Mouse (Mus musculus): ENCODE measurements around the gene Sarm1.

The Sarm1 gene

DNA sequence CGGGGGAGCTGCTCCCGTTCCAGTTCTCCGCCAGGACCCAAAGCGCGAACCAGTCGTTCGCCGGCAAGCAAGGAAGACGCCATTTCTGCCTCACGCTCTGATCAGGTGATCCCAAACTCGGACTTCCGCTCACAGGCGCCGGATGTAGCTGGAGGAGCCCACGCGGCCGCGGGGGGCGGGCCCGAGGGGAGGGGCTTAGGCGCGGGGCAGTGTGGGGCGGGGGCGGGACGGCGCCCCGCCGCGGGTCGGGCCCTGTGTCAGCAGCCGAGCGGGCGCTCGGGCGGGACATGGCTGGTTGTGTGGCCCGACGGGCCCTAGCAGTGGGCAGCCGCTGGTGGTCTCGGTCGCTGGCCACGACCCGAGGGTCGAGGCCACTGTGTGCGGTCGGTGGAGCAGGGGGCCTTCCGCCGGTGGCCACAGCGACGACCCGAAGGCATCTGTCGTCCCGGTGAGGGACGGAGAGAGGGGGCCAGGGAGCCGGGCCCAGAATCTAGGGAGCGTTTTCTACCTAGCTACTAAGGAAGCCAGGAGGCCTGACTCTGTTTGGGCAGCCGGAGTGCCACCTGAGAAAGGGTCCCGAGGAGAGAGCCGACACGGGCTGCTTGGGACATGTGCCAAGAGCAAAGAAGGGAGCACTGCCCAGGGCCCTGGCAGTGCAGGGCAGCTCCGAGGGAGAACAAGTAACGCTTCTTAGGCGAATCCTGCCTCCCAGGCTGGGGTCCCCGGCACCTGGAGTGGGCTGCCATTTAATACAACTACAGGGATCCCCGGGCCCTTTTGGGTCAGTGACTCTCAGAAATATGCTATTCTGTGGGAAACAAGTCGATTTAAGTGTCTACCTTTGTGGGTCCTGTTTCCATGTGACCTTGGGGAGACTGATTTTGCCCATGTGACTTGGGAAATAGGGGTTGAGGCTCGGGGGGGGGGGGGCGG, 14.7 kb upstream of the Sarm1 start, which contains the start of the genes Tmem199 and Poldip2:
TSS of gene Tmem199 (minus strand) at position 148 of the 933 bp plus-strand sequence.
TSS of gene Poldip2 (plus strand) at position 169 of the 933 bp plus-strand sequence.
- peak; percentile 86 to 90 for DNase-seq (ENCODE audit: low spot score in 2 of 2)

- no peak for DNase-seq (ENCODE audit: low spot score in 2 of 2)
Measured at GRCm38 (mm10) chr11:78509148-78509547, 11.6 kb upstream of the Sarm1 start.

DNA sequence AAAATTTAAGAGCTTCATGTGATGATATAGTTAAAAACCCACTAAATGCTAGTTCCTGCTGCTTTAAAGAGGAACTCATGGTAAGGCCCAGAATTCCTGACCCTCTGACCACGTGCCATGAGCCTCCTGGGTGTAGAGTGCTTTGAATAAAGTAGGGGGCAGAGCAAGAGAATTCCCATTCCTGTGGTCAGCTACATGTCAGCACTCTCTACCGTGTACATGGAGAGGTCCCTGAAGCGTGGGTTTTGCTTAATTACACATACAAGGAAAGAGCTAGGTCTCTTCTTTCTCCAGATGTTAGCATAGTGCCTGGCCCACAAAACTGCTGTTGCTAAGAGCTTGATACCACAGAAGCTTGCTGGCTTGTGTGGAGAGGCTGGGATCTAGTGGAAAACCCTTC, 7.9 kb upstream of the Sarm1 start:
- DNase-seq (ENCODE audit: low spot score in 2 of 2): no peak

- no peak for DNase-seq (ENCODE audit: low spot score in 2 of 2)
Measured at GRCm38 (mm10) chr11:78502909-78503650, 5.5 kb upstream of the Sarm1 start, which contains the start of gene Sebox. TSS of gene Sebox (plus strand) at chr11:78503447.

DNA sequence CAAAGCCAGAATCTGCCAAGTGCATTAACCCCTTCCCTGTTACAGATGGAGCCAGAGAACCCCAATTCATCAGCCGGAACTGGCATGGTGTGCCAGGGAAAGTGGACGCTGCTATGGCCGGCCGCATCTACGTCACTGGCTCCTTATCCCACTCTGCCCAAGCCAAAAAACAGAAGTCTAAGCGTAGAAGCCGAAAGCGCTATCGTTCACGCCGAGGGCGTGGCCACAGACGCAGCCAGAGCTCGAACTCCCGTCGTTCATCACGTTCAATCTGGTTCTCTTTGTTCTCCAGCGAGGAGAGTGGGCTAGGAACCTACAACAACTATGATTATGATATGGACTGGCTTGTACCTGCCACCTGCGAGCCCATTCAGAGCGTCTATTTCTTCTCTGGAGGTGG, 4.0 kb upstream of the Sarm1 start:
- no peak for DNase-seq (ENCODE audit: low spot score in 2 of 2)

- DNase-seq (ENCODE audit: low spot score in 2 of 2): no peak
Measured at GRCm38 (mm10) chr11:78500623-78501202, 3.2 kb upstream of the Sarm1 start.

GRCm38 (mm10) chr11:78499543-78499942, 2.0 kb upstream of the Sarm1 start:
- no peak for DNase-seq (ENCODE audit: low spot score in 2 of 2)

GRCm38 (mm10) chr11:78499004-78499403, 1.4 kb upstream of the Sarm1 start, which contains the start of gene Vtn:
TSS of gene Vtn (plus strand) at chr11:78499091.
- DNase-seq (ENCODE audit: low spot score in 2 of 2): no peak

DNA sequence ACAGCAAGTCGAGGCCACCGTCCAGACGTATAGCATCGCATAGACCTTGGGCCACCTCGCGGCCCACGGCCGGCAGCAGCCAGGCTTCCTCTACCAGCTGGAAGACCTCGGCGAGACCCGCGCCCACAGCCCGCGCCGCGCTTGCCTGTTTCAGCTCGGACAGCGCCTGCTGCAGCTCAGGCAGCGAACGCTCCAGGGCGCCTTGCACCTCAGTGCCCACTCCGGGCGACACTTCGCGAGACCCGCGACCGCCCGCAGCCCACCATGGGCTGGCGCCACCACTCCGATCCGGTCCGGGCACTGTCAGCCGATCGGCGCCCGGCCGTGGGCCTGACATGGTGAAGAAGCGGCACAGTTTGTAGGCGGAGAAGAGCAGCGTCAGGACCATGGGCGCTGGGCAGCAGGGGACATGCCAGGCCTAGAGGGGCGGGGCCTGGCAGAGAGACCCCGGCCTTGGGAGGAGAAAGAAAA, 448 bp downstream of the Sarm1 start:
- DNase-seq (ENCODE audit: low spot score in 2 of 2): peak; percentile 26 to 32

DNA sequence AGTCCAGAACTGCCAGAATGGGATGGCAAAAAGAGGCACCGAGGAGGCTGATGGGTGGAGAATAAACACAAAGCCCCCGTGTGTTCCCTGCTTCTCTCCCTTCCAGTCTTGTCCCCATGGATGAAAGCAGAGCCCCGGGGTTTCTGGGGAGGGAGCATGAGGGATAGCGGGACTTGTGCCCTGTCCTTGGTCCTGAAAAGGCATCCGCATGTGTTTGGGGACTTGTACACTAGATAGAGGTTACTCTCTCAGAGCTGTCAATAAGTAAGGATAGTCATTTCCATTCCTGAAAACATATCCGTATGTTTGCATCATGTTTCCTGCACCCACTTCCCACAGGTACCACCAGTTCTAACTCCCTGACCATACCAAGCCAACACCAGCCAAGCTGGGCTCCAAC, 1.6 kb downstream of the Sarm1 start:
- DNase-seq (ENCODE audit: low spot score in 2 of 2): no peak

DNA sequence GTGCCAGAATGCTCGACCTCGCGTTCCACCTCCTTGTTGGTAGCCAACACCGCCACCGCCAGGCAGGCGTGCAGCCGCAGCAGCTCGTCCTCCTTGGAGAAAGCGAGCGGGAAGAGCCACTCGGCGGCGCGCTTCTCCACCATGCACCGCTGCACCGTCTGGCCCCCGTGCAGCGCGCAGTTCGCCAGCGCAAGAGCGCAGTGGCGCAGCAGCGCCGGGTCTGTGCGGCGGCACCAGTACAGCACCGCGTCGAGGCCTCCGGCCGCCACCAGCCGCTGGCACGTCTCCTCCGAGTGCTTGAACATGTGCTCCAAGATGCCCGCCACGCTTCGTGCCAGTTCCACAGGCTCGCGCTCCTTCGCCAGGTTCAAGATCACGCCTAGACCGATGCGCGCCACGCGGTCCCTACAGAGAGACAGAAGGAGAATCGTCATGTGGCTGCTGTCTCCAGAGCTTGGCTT, 6.7 kb downstream of the Sarm1 start:
- DNase-seq (ENCODE audit: low spot score in 2 of 2): peak; percentile 36 to 39

DNA sequence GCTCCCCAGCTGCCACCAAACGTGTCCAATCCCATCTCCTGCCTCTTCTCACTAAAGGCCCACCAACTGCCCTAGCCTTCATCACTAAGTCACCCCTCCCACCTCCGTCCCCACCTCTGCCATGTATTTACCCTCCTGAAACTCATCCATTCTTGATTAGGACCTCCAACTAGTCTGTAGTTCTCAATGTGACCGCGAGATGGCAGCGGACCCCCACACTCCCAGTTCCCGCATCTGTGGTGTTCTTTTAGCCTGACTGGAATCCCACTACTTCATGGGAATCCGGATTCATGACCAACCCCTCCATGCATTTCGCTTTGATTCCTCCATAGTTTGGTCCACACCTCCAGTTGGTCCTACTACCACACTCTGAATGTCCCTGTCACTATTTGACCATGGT, 9.4 kb downstream of the Sarm1 start:
- peak; percentile 44 to 48 for DNase-seq (ENCODE audit: low spot score in 2 of 2)

DNA sequence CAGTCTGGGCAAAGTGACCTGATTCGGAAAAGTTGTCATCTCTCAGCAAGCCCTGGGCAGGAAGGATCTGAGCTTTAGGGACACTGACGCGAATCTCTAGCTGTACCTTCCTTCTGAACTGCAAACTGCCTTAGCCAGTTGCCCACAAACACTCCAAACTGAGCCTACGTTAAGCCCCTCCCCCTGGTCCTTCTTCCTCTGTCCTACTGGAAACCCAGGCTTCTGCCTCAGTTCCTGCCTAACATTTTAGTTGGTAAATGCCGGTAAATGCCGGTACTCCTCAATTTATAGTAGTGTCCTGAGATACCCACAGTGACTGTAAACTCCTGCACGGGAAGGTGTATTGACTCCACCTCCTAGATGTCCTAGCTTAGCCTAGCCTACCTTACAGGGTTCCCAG, 13.9 kb downstream of the Sarm1 start:
- no peak for DNase-seq (ENCODE audit: low spot score in 2 of 2)

DNA sequence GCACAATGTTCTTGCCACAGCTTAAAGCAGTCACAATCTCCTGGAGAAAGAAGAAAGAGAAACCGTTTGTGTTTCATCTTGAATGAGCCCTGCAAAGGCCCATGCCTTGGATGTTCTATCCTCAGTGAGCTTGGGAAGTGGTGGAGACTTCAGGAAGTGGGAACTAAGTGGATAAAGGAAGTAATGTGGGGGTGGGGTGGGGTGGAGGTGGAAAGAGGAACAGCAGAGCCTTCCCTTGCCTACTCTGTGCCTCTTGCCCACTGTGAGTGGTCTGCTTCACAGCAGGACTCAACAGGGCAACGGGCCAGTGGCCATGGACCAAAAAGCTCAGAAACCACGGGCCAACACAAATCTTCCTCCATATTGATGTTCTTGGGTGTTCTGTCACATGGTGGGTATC, 22.3 kb downstream of the Sarm1 start:
- no peak for DNase-seq (ENCODE audit: low spot score in 2 of 2)

DNA sequence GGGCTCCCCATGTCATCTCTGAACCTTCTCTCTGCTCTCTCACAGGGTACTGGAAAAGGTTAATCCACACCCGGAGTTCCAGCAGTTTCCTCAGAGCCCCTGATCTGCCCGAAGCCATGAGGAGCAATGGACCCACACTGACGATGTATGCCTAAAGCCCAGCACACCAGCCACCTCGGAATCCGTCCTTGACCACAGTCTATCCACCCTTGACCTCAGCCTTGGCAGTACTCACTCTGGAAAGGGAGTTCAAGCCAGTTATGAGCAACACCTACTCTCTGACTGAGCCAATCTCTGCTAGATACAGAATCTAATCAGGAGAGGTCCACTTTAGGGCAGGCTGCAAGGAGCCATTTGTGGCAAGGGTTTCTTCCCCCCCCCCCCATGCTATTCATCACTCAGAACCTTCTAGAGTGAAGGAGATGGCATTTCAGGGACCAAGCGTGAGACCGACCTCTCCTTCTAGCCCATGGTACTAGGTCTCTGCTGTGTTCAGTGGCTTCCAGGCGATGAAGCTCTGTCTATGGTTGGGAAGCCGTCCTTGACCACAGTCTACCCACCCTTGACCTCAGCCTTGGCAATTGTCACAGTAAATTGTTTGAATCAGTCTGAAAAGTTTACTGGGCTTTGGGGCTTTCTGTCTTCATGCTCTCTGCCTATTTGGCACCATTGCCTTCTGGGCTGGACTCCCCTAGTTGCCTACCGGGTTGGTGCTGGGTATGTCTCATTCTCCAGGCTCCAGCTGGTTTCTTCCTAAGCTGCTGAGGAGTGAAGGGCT, 26.0 kb downstream of the Sarm1 start:
- DNase-seq (ENCODE audit: low spot score in 2 of 2): no peak

- DNase-seq (ENCODE audit: low spot score in 2 of 2): no peak
Measured at GRCm38 (mm10) chr11:78467932-78468331, 29.6 kb downstream of the Sarm1 start.

GRCm38 (mm10) chr11:78467515-78467914, 30.0 kb downstream of the Sarm1 start:
- no peak for DNase-seq (ENCODE audit: low spot score in 2 of 2)

DNA sequence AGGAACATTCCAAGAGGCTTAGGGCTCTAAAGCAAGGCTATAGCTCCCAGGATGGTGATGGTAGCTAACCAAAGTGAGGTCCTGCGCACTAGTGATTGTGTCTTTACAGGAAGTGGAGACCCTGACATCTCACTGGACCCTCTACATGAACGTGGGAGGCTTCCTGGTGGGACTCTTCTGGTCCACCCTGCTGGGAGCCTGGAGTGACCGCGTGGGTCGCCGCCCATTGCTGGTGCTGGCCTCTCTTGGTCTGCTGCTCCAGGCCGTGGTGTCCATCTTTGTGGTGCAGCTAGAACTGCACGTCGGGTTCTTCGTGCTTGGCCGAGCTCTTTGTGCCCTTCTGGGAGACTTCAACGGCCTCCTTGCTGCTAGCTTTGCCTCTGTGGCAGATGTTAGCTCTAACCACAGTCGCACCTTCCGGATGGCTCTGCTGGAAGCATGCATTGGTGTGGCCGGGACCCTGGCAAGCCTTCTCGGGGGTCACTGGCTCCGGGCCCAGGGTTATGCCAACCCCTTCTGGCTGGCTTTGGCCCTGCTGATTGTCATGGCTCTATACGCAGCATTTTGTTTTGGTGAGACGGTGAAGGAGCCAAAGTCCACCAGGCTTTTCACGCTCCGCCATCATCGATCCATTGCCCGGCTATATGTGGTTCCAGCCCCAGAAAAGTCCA, 31.2 kb downstream of the Sarm1 start:
- no peak for DNase-seq (ENCODE audit: low spot score in 2 of 2)

- DNase-seq (ENCODE audit: low spot score in 2 of 2): peak; percentile 62 to 71
Measured at GRCm38 (mm10) chr11:78465568-78466180, 31.9 kb downstream of the Sarm1 start, which contains the start of gene Slc46a1. TSS of gene Slc46a1 (plus strand) at chr11:78465697.

DNA sequence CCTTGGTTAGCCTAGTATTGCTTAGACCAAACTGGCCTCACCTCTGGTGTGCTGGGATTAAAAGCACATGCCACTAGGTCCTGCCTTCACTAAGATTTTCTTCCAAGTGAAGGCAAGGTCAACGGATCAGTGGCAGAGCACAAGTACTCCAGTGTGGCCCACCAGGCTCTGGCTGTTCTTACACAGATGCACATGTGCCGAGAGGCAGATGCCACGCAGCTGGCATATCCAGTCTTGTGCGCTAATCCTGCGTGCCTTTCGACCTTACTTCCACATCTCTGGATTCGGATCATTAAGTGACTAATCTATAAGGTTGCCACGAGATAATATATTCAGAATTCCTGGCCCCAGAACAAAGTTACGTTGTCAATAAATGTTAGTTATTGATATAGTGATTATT, 32.4 kb downstream of the Sarm1 start:
- no peak for DNase-seq (ENCODE audit: low spot score in 2 of 2)

Measured in right cerebral cortex, postnatal 36 days (tissue).